In the genomic region with DNA sequence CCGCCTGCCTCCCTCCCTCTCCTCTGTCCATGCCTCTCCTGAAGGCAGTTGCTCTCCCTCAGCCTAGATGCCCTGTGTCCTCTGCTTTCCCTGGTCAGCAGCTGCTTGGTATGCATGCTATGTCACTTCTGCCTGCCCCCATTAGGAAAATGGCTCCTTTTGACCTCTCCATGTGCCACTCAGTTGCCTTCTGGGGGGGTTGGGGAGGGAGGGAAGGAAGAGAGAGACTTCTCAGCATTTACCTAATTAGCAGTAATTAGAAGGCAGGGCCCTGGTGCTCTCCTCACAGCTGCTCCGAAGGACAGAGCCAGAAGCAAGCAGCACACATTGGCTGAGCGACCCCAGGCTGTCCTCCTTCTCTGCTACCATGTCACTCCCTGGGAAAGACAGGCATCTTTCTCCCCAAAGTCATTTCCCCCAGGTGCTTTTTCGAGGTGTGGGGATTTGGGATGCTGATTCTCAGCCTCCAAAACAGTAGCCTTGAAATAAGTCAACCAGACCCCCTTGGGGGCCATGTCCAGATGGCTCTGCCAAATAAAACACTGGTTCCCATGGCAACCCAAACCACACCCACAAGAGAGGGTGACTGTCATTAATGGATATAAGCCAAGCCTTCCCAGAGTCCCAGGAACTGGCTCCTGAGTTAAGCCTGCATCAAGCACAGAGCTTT, we compare ENCODE assay signal across 11 mouse cellular contexts.
DNase-seq lines count a peak whose midpoint lies in the region; ATAC-seq and TF ChIP-seq lines count a peak whose summit lies in the region.
"Had no signal": no experiment of that assay in that cellular context is flagged by ENCODE, and none has a peak within 500 bp of the region (broad histone marks: within the 10 kb centered on the region; RNA-seq: fewer than 3 reads in every experiment).

No protein-coding gene starts in this region.

- no peak overlapping the region for H3K9ac ChIP-seq in heart, embryonic 11.5 days (ENCODE audit: low read depth, low read length)
- H3K9ac ChIP-seq in forebrain, embryonic 11.5 days (ENCODE audit: low read length): no peak overlapping the region

- ATAC-seq in heart, embryonic 11.5 days (replicated peaks; ENCODE audit: insufficient number of reproducible peaks, low FRiP score, low TSS enrichment): no peak
- ATAC-seq in G1E (ENCODE audit: extremely low read depth, insufficient number of reproducible peaks, low FRiP score, poor library complexity, severe bottlenecking): no peak
- peak; percentile 46; the same call in 1 of the 2 replicates for ATAC-seq in forebrain, embryonic 11.5 days (replicated peaks; ENCODE audit: low FRiP score)

- H3K4me3 ChIP-seq in heart, embryonic 10.5 days: no peak overlapping the region
- no peak overlapping the region for H3K4me3 ChIP-seq in heart, embryonic 11.5 days (ENCODE audit: low read depth, low read length)
- H3K4me3 ChIP-seq in G1E (ENCODE audit: low read depth, low read length): 0 out of 2 replicates have a peak overlapping the region, but pooled peaks have one; percentile 8
- H3K4me3 ChIP-seq in forebrain, embryonic 11.5 days (ENCODE audit: low read depth, low read length): no peak overlapping the region
- no peak overlapping the region for H3K4me3 ChIP-seq in limb, embryonic 10.5 days

- no peak for DNase-seq in heart, embryonic 10.5 days (ENCODE audit: low spot score)
- DNase-seq in G1E (ENCODE audit: low spot score): no peak
- no peak for DNase-seq in forebrain, embryonic 11.5 days (ENCODE audit: low spot score)
- DNase-seq in limb, embryonic 10.5 days (ENCODE audit: low spot score): no peak
- DNase-seq in urinary bladder, adult 18-20 months (ENCODE audit: low spot score in 2 of 2): no peak
- no peak for DNase-seq in gastrocnemius, adult 18-20 months (ENCODE audit: low spot score)
- no peak for DNase-seq in cerebellum, adult 8-10 months
- DNase-seq: heart, adult 18-20 months; kidney, adult 11 months; lung, postnatal 14 days had no signal

- H3K27ac ChIP-seq in heart, embryonic 10.5 days: 0 out of 2 replicates have a peak overlapping the region, but pooled peaks have one; percentile 10
- H3K27ac ChIP-seq in heart, embryonic 11.5 days (ENCODE audit: low read depth, low read length): no peak overlapping the region
- no peak overlapping the region for H3K27ac ChIP-seq in forebrain, embryonic 11.5 days (ENCODE audit: low read depth, low read length)
- H3K27ac ChIP-seq in limb, embryonic 10.5 days: peak overlapping the region; percentile 56; the same call in 1 of the 2 replicates

- WGBS in heart, embryonic 10.5 days: 37% methylated on average over 4 of the region's 4 CpGs
- WGBS in heart, embryonic 11.5 days (ENCODE audit: insufficient replicate concordance): 34% methylated on average over 4 of the region's 4 CpGs
- WGBS in forebrain, embryonic 11.5 days: 33% methylated on average over 4 of the region's 4 CpGs
- 22% methylated on average over 4 of the region's 4 CpGs for WGBS in limb, embryonic 10.5 days

- H3K27me3 ChIP-seq in heart, embryonic 10.5 days (ENCODE audit: insufficient read depth, poor library complexity, severe bottlenecking): peaks cover 67% of the 10 kb centered on the region
- H3K27me3 ChIP-seq in heart, embryonic 11.5 days (ENCODE audit: control insufficient read depth, insufficient read depth, low read length): peaks cover 55% of the 10 kb centered on the region
- H3K27me3 ChIP-seq in G1E (ENCODE audit: insufficient read depth, low read length): no peaks in the 10 kb centered on the region; the same call in 1 of the 2 replicates
- H3K27me3 ChIP-seq in forebrain, embryonic 11.5 days (ENCODE audit: control insufficient read depth, insufficient read depth, low read length): peaks cover 2% of the 10 kb centered on the region; the same call in 1 of the 2 replicates
- peaks cover 16% of the 10 kb centered on the region for H3K27me3 ChIP-seq in limb, embryonic 10.5 days (ENCODE audit: low read depth, poor library complexity, severe bottlenecking)

- H3K36me3 ChIP-seq in heart, embryonic 10.5 days: no peaks in the 10 kb centered on the region
- no peaks in the 10 kb centered on the region for H3K36me3 ChIP-seq in heart, embryonic 11.5 days (ENCODE audit: control insufficient read depth, insufficient read depth, low read length)
- no peaks in the 10 kb centered on the region for H3K36me3 ChIP-seq in G1E (replicated peaks)
- no peaks in the 10 kb centered on the region for H3K36me3 ChIP-seq in forebrain, embryonic 11.5 days (ENCODE audit: control insufficient read depth, insufficient read depth, low read length)
- H3K36me3 ChIP-seq in limb, embryonic 10.5 days: no peaks in the 10 kb centered on the region

- H3K9me3 ChIP-seq in heart, embryonic 10.5 days: no peaks in the 10 kb centered on the region
- H3K9me3 ChIP-seq in heart, embryonic 11.5 days (replicated peaks; ENCODE audit: control insufficient read depth, low read length): no peaks in the 10 kb centered on the region
- peaks cover 52% of the 10 kb centered on the region for H3K9me3 ChIP-seq in G1E (replicated peaks)
- no peaks in the 10 kb centered on the region for H3K9me3 ChIP-seq in forebrain, embryonic 11.5 days (ENCODE audit: control insufficient read depth, low read length)
- H3K9me3 ChIP-seq in limb, embryonic 10.5 days (replicated peaks): no peaks in the 10 kb centered on the region

- no peak overlapping the region for H3K4me2 ChIP-seq in heart, embryonic 11.5 days
- no peak overlapping the region for H3K4me2 ChIP-seq in forebrain, embryonic 11.5 days (ENCODE audit: low read depth, low read length, severe bottlenecking)

- peaks cover 39% of the 10 kb centered on the region for H3K4me1 ChIP-seq in heart, embryonic 10.5 days
- H3K4me1 ChIP-seq in heart, embryonic 11.5 days (ENCODE audit: control insufficient read depth, insufficient read depth, low read length): 0 out of 2 replicates have a peak, but pooled peaks cover 5% of the 10 kb centered on the region
- no peaks in the 10 kb centered on the region for H3K4me1 ChIP-seq in G1E (ENCODE audit: insufficient read depth, low read depth, low read length)
- peaks cover 7% of the 10 kb centered on the region for H3K4me1 ChIP-seq in forebrain, embryonic 11.5 days (replicated peaks; ENCODE audit: control insufficient read depth, insufficient read depth, low read length)
- H3K4me1 ChIP-seq in limb, embryonic 10.5 days: peaks cover 50% of the 10 kb centered on the region

- no peak for TF ChIP-seq CTCF in G1E (IDR thresholded peaks at IDR 0.05; ENCODE audit: low read depth, low read length)

Comparison
In these comparisons a context has a peak if more than half of its experiments do, and no peak if none do; other contexts are left out.
1. H3K27ac ChIP-seq: peak in heart, embryonic 10.5 days (single experiment) and limb, embryonic 10.5 days (single experiment); none in heart, embryonic 11.5 days (single experiment) and forebrain, embryonic 11.5 days (single experiment).